Mouse (Mus musculus): ENCODE results near the gene Hmga2. TPM values are rescaled to one million over a fixed set of nuclear protein-coding genes. Genes with fewer than 3 reads are reported as not detected.

The Hmga2 gene
- polyA plus RNA-seq, 1 experiment, result 0.10 TPM

DNA sequence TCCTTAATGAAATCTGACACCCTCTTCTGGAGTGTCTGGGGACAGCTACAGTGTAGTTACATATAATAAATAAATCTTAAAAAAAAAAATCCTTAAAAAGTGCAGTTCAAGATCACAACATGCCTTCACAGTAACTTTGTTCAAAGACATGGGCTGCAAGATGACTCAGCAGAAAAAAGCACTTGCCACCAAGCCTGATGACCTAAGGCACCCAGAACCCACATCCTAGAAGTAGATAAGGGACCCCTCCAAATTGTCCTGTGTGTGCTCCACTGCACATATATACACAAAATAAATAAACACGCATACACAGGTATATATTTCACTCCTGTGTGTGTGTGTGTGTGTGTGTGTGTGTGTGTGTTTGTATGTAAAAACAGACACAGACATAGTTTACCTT lies 18.4 kb upstream of the Hmga2 start:
- no peak overlapping the region for H3K4me3 ChIP-seq (ENCODE audit: insufficient read depth, low read length)
- TF ChIP-seq POLR2A (IDR thresholded peaks at IDR 0.05; ENCODE audit: extremely low read depth, insufficient read depth, low read length), result no peak
- no peak for TF ChIP-seq CTCF (IDR thresholded peaks at IDR 0.05; ENCODE audit: extremely low read depth, insufficient read depth, low read length)
- no peak overlapping the region for H3K27ac ChIP-seq (ENCODE audit: insufficient read depth, low read length)
- no peaks in the 10 kb centered on the region for H3K4me1 ChIP-seq (ENCODE audit: control insufficient read depth, insufficient read depth, low read length)

DNA sequence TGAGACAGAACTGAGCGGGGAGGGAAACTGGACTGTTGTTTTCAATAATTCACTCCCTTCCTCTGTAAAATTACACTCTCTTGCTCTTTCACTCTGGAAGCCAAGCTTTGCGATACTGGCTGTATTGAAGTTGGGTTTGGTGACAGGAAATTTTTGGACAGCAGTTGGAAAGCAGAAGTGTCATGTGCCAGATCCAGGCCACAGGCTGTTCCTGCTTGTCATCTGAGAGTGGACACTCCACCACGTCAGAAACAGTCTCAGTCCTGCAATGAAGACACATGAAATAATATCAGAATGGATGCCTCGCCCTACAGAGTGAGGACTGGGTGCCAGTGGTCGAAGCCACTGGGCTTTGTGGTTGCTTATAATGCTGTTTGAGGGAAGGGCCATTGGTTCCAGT lies 15.2 kb upstream of the Hmga2 start:
- H3K4me1 ChIP-seq (ENCODE audit: control insufficient read depth, insufficient read depth, low read length), result no peaks in the 10 kb centered on the region
- H3K4me3 ChIP-seq (ENCODE audit: insufficient read depth, low read length), result no peak overlapping the region
- no peak overlapping the region for H3K27ac ChIP-seq (ENCODE audit: insufficient read depth, low read length)
- TF ChIP-seq POLR2A (IDR thresholded peaks at IDR 0.05; ENCODE audit: extremely low read depth, insufficient read depth, low read length) (no peak), CTCF (IDR thresholded peaks at IDR 0.05; ENCODE audit: extremely low read depth, insufficient read depth, low read length) (no peak)

DNA sequence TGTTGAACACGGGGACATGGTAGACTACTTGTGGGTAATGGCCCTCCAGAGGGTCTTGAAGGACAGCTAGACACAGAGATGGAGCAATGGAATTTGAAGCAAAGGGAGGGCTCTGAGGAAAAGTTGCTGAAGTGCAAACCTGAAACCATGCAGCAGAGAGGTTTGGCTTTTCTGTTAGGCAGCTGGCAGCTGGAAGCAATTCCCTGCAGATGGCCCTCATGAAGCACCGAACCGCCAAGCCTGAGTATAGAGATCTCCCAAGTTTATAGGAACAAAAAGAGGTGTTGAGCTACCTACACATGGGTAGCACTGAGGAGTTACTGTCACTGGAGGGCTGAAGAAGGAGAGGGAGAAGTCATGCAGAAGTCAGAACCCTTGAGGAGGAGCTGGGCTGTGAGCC lies 13.3 kb upstream of the Hmga2 start:
- H3K4me3 ChIP-seq (ENCODE audit: insufficient read depth, low read length), result no peak overlapping the region
- TF ChIP-seq POLR2A (IDR thresholded peaks at IDR 0.05; ENCODE audit: extremely low read depth, insufficient read depth, low read length) (no peak), CTCF (IDR thresholded peaks at IDR 0.05; ENCODE audit: extremely low read depth, insufficient read depth, low read length) (no peak)
- H3K27ac ChIP-seq (ENCODE audit: insufficient read depth, low read length), result no peak overlapping the region
- H3K4me1 ChIP-seq (ENCODE audit: control insufficient read depth, insufficient read depth, low read length), result no peaks in the 10 kb centered on the region

DNA sequence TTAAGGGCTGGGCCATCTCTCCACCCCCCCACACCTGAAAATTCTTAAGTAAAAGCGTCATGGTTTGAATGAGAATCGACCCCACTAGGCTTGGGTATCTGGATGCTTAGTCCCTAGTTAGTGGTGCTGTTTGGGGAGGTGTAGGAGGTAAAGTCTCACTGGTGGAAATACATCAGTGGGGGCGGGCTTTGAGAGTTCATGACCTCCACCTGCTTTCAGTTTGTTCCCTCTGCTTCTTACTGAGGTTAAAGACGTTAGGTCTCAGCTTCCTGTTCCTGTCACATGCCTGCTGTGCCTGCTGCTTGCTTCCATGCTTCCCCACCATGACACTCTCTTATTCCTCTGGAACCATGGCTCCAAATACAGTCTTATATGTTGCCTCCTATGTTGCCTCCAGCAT lies 12.3 kb upstream of the Hmga2 start:
- no peaks in the 10 kb centered on the region for H3K4me1 ChIP-seq (ENCODE audit: control insufficient read depth, insufficient read depth, low read length)
- H3K4me3 ChIP-seq (ENCODE audit: insufficient read depth, low read length), result no peak overlapping the region
- TF ChIP-seq POLR2A (IDR thresholded peaks at IDR 0.05; ENCODE audit: extremely low read depth, insufficient read depth, low read length) (no peak), CTCF (IDR thresholded peaks at IDR 0.05; ENCODE audit: extremely low read depth, insufficient read depth, low read length) (no peak)
- no peak overlapping the region for H3K27ac ChIP-seq (ENCODE audit: insufficient read depth, low read length)

DNA sequence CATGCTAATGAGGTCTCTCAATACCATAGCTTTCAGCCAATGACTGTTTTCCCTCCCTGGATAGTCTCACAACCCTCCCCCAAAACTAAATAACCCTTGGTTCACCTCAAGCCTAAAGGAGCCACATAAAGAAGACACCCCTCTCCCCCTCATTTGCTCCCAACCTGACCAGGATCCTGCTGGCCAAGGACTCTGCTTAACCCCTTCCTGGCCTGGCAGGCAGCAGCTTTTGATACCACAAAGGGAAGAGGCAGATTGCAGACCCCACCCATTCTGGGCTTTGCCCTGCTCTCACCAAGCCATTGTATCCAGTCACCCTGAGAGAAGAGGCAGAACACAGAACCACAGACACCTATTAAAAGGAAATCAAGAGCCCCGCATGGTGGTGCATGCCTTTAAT lies 11.6 kb upstream of the Hmga2 start:
- no peaks in the 10 kb centered on the region for H3K4me1 ChIP-seq (ENCODE audit: control insufficient read depth, insufficient read depth, low read length)
- H3K27ac ChIP-seq (ENCODE audit: insufficient read depth, low read length), result no peak overlapping the region
- TF ChIP-seq POLR2A (IDR thresholded peaks at IDR 0.05; ENCODE audit: extremely low read depth, insufficient read depth, low read length) (no peak), CTCF (IDR thresholded peaks at IDR 0.05; ENCODE audit: extremely low read depth, insufficient read depth, low read length) (no peak)
- H3K4me3 ChIP-seq (ENCODE audit: insufficient read depth, low read length), result no peak overlapping the region

DNA sequence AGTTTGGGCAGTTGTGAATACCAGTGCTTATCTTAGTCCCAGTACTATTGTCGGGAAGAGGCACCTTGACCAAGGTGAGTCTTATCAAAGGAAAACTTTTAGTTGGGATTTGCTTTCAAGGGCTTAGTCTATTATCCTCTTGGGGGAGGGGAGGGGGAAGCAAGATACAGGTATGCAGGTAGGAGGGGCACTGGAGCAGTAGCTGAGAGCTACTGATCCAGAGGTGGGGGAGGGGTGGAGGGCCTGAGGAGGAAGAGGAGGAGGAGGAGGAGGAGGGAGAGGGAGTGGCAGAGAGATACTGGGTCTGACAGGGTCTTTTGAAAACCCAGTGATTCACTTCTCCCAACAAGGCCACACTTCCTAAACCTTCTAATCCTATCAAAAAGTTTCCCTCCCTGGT lies 9.2 kb upstream of the Hmga2 start:
- TF ChIP-seq POLR2A (IDR thresholded peaks at IDR 0.05; ENCODE audit: extremely low read depth, insufficient read depth, low read length) (no peak), CTCF (IDR thresholded peaks at IDR 0.05; ENCODE audit: extremely low read depth, insufficient read depth, low read length) (no peak)
- no peaks in the 10 kb centered on the region for H3K4me1 ChIP-seq (ENCODE audit: control insufficient read depth, insufficient read depth, low read length)
- H3K27ac ChIP-seq (ENCODE audit: insufficient read depth, low read length), result no peak overlapping the region
- H3K4me3 ChIP-seq (ENCODE audit: insufficient read depth, low read length), result no peak overlapping the region

DNA sequence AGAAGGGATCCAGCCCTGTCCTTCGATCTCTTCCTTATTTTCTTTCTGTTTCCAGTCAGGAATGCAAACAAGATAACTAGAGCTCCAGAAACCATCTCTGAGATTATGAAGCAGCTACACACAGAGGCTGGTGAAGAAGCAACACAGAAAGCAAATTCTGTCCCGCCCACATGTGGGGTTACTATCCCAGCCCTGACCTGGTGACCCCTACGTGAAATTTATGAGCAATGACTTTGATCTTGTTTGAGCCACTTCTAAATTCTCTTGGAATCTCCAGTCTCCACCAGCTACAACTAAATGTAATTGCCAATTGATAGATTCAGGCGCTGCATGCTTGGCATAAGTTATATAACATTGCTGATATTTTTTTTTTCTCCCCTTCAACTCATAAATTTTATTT lies 7.9 kb upstream of the Hmga2 start:
- TF ChIP-seq POLR2A (IDR thresholded peaks at IDR 0.05; ENCODE audit: extremely low read depth, insufficient read depth, low read length), result no peak
- no peak for TF ChIP-seq CTCF (IDR thresholded peaks at IDR 0.05; ENCODE audit: extremely low read depth, insufficient read depth, low read length)
- Histone ChIP-seq H3K4me1 (ENCODE audit: control insufficient read depth, insufficient read depth, low read length) (no peaks in the 10 kb centered on the region), H3K4me3 (ENCODE audit: insufficient read depth, low read length) (no peak overlapping the region), H3K27ac (ENCODE audit: insufficient read depth, low read length) (no peak overlapping the region)

DNA sequence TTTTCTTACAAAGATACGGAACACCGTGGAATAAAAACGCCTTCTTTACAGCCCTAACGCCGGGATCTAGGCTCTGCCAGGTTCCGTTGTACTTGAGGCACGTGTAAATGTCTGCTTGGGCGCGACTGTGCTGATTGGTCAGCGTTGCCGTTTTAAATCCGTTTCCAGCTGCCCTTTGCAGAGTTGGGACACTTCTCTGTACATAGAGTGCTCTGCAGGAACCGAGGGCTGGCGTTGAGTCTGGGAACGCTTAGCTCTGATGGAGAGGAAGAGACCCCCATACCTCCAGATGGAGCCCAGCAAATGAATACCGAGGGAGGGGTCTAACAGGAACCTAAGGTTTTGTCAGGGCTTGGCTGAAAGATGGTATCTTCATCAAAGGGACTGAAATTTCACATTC lies 1.9 kb upstream of the Hmga2 start:
- no peak overlapping the region for H3K27ac ChIP-seq (ENCODE audit: insufficient read depth, low read length)
- TF ChIP-seq POLR2A (IDR thresholded peaks at IDR 0.05; ENCODE audit: extremely low read depth, insufficient read depth, low read length) (no peak), CTCF (IDR thresholded peaks at IDR 0.05; ENCODE audit: extremely low read depth, insufficient read depth, low read length) (no peak)
- H3K4me3 ChIP-seq (ENCODE audit: insufficient read depth, low read length), result no peak overlapping the region
- no peaks in the 10 kb centered on the region for H3K4me1 ChIP-seq (ENCODE audit: control insufficient read depth, insufficient read depth, low read length)

DNA sequence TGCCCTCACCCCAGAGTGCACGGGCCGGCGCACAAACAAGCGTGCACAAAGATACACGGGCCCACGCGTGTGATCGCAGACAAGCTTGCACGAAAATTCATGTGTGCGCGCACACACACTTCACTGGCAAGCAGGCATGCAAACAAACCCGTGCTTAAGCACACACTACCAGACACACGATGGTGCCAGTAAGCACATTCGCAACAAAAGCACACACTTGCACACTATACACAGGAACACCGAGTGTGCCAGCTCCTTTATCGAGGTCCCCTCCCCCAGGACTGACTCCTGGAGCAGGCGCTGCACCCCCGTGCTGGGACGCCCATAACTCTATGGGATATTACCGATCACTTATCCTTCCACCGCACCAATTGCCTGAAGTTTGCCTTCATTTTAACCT lies 1.2 kb upstream of the Hmga2 start:
- Histone ChIP-seq H3K4me1 (ENCODE audit: control insufficient read depth, insufficient read depth, low read length) (no peaks in the 10 kb centered on the region), H3K4me3 (ENCODE audit: insufficient read depth, low read length) (no peak overlapping the region), H3K27ac (ENCODE audit: insufficient read depth, low read length) (no peak overlapping the region)
- TF ChIP-seq CTCF (IDR thresholded peaks at IDR 0.05; ENCODE audit: extremely low read depth, insufficient read depth, low read length) (no peak), POLR2A (IDR thresholded peaks at IDR 0.05; ENCODE audit: extremely low read depth, insufficient read depth, low read length) (no peak)

DNA sequence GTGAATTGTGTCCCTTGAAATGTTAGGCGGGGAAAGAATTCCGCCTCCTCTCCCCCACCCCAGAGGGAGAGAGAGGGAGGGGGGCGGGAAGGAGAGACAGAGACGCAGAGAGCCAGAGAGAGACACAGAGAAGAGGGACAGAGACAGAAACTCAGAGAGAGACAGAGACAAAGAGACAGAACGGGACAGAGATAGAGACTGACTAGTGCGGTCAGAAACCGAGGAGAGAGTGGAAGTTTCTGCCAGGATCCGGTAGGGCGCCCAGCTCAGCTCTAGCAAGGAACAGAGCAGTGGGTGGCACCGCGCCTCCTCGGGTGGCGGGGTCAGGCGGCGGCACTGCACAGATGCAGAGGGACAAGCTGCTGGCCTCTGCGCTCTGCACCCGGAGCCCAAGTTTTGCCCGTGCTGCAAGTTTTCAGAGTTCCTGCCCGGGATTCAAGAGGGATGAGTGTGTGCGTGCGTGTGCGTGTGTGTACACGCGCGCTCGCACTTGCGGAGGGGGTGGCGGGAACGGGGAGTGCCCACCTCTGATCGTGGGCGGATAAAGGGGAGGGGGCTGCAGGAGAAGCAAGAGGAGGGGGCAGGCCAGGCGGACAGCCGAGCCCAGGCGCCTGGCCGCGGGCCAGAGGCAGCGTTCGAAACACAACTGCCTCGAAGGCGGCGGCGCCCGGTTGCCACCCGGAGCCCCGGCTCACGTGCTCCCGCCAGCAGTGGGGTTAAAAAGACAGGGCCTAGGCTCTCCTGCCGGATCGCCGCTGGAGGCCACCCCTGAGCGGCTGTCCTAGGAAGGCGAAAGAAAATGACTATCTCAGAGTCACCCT lies 457 bp upstream of the Hmga2 start:
- Histone ChIP-seq H3K27ac (ENCODE audit: insufficient read depth, low read length) (no peak overlapping the region), H3K4me3 (ENCODE audit: insufficient read depth, low read length) (no peak overlapping the region; the same call in 1 of the 2 replicates), H3K4me1 (ENCODE audit: control insufficient read depth, insufficient read depth, low read length) (no peaks in the 10 kb centered on the region)
- TF ChIP-seq CTCF (IDR thresholded peaks at IDR 0.05; ENCODE audit: extremely low read depth, insufficient read depth, low read length), result no peak
- TF ChIP-seq POLR2A (IDR thresholded peaks at IDR 0.05; ENCODE audit: extremely low read depth, insufficient read depth, low read length), result no peak

Measured in cortical plate, adult 2 months (tissue).